Mouse (Mus musculus): ENCODE results near the gene Gm10401.
A peak's percentile ranks its signal among the peaks of the same experiment; 100 is the strongest.

Gene Gm10401

DNA sequence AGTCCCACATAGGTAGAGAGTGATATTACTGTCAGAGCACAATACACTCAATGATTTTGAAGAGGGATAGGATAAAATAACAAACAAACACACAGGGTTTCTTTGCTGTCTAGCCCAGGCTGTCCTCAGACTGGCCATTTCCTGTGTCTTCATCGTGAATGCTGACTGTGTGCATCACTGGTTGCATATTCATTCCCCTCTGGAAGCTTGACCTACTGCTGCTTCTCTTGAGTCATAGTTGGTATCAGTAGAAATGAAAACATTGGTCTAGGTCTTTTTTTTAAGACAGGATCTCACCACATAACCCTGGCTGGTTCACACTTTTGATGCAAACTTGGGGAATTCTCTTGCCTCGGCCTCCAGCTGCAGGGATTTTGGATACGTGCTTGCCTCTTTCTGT is 28.5 kb downstream of the Gm10401 start:
- no peak for DNase-seq

DNA sequence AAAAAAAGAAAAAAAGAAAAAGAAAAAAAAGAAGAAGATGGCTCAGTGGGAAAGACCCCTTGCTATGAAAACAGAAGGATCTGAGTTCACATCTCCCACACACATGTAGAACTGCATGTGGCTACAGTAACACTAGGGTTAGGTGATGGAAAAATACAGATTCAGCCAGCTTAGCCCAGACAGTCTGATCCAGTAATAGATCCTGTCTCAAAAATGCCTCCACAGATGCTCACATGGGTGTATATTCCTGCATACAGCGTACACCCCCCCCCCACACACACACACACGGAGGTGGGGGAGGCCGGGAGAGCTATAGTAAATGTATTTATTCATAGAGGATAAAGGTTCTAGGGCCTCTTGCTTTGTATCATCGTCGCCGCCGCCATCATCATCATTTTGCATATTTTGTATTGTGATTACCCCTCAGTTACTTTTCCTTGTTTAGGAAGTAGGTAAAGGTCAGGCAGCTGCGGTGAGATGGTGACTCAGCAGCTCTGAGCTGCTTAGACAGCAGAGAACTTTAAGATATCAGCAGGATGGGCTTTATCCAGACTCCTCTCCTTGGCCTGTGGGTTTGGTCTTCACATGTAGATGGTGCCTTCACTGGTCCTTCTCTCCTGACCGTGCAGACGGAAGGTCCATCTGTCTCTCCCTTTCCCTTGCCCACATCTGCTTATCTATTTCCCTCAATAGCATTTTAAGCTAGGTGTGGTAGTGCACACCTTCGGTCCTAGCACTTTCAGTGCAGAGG is 29.2 kb downstream of the Gm10401 start:
- DNase-seq = no peak

DNA sequence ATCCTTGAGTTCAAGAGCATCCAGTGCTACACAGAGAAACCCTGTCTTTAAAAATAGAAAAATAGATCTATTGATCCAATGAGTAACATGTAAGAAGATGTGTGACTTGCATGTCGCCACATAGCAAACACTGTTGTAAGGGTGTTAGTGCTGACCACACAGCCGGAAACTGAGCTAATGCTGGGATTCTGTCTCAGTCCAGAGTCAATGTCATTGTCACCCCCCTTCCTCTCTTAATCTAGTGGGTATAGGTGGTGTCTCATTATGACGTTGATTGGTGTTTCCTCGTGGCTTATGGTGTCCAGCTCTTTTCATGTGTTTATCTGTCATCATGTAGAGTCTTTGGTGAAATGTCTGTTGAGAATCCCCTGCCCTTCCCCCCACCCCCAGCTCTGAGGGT is 31.9 kb downstream of the Gm10401 start:
- DNase-seq = no peak

DNA sequence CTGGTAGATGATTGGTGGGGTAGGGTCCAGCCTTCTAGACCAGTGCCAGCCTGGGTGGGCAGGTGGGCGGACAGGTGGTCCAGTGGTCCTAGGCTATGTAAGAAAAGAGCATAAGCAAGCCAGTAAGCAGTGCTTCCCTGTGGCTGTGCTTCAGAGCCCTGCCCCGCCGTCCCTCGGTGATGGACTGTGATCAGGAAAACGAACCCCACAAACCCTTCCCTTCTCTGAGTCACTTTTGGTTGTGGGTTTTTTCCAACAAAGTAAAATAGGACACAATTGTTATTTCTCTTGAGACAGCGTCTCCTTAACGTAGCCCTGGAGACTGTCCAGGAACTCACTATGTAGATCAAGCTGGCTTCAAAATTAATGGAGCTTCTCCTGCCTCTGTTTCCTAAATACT is 34.7 kb downstream of the Gm10401 start:
- DNase-seq = no peak

DNA sequence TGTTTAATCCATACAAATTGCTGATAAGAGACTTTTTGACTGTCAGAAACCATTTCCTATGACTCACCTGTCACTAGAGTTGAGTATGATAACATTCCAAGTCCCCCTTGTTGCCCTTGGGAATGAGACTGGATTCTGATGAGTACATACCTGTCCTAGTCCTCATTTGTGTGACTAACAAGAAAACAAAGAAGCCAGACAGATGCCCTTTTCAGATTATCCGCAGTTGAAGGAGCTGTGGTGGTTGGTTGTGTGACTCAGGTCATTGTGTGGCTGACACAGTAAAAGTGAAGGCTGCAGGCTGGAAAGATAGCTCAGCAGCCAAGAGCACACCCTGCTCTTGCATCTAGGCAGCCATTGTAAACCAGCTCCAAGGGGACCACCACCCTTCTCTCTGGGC is 35.5 kb downstream of the Gm10401 start:
- DNase-seq = no peak

DNA sequence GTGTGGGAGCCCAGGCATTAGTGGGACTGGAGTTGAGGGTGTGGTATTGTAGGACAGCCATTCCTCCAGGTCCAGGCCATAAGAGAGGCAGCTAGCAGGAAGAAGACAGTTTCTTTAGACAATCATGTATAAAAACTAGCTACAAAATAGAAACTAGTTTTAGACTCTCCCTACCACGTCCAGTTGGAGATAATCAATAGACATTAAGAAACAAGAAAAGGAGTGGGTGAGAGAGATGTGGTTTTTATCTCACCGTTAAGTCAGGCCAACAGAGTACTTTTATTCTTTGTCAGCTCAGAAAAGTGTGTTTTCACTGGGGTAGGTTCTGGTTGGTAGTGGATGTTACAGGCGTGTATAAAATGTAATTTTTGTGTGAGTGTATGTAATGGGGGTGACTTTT is 37.1 kb downstream of the Gm10401 start:
- no peak for DNase-seq

DNA sequence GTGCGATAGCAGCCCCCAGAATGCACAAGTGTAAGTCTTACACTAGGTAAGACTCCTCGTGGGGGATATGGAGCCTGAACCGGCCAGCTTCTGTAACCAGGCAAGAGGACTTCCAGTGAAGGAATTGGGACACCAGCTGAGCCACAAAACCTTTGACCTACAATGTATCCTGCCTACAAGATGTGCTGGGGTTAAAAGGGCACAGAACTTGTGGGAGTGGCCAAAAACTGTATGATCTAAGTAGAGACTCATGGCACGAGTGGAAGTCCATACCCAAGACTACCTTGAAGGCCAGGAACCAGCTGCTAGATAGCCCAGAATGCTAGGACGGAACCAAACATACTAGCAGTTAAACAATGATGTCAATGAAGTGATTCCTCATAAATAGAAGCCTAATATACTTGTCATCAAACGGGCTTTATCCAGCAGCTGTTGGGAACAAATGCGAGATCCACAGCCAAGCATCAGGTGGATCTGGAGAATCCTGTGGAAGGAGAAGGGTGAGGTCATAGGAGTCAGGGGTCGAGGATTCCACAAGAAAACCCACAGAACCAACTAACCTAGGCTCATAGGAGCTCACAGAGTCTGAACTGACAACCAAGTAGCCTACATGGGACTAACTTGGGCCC is 37.9 kb downstream of the Gm10401 start:
- DNase-seq = no peak

DNA sequence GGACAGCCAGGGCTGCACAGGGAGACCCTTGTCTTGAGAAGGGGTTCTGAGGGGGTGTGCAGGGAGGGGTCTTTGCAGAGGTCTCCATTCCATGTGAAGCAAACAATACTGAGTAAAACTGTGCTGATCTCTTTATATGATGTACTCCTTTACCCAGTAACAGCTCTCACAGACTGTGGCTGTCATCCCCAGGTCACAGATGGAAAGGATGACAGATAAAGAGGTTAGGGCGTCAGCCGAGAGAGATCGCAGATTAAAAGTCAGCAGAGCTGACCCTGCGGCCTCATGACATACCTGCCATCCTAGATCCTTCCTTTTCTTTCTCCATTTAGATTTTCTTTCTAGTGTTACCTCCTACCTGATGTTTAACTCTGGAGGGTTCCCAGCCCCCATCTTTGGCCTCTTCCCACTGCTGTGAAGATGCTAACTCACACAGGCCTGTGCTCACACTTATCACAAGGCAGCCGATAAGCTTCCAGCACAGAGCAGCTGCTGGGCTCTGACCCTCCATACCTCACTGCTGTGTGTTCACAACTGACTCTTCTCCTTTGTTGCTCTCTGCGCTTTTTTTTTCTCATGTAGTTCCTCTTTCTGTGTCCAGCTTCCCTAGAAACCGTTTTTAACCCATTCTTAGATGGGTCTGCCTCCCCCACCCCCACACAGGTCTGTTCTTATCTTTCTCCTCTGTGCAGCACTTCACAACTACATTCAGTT is 39.4 kb downstream of the Gm10401 start:
- no peak for DNase-seq

DNA sequence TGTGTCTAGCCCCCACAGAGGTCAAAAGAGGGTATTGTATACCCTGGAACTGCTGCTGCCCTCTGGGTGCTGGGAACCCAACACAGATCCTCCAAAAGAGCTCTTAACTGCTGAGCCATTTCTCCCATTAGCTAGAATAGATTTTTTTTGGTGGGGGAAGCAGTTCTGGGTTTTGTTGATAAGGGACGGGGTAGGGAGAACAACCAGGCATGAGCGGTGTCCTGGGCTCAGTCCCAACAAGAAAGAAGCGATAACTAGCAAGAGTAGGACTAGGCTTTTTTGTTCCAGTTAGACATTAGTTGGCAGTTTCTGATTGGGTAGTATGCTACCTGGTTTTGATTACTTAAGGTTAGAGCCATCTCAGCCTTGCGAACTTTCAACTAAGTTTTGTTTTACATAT is 40.9 kb downstream of the Gm10401 start:
- DNase-seq = no peak

DNA sequence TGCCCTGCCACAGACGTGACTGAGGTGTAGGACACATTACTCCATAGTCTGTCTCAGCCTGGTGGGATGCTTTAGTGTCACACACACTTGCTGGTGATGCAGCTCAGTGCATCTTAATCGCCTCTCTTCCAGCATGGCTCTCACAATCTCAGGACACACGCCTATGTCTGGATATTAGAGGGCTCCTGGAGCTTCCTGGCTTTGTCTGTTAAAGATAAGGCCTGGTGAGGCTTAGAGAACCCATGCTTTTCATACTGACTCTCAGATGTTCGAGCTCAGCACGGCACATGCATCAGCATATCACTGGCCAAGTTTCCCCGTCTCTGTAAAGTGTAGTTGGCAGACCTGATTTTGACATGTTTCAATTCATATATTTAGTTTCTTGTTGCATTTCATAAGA is 42.7 kb downstream of the Gm10401 start:
- DNase-seq = no peak

DNA sequence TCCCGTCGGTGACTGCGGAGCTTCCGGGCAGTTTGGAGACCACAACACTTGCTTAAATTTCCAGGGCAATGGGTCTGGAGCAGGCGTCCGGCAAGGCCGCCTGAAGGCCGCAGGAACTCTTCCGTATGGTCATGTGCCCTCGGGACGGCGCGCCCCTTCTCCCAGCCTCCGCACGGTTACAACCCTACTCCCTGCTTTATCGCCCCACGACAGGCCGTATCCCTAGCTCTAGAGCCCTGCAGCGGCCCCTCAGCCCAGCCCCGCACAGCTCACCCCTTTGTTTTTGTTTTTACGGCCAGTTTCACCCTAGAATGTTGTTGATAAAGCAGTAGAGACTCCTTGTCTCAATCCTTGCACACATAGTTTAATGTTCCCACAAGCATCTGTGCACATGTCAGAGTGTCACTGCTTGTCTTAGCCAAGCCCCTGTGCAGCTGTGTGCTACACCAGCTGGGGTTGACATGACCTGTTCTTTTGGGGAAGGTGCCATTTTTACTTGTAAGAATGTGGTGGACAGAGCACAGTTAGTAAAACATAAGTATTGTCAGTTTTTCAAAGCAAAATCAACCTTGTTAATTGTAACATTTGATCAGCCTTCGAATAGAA is 44.2 kb downstream of the Gm10401 start:
- no peak for DNase-seq

DNA sequence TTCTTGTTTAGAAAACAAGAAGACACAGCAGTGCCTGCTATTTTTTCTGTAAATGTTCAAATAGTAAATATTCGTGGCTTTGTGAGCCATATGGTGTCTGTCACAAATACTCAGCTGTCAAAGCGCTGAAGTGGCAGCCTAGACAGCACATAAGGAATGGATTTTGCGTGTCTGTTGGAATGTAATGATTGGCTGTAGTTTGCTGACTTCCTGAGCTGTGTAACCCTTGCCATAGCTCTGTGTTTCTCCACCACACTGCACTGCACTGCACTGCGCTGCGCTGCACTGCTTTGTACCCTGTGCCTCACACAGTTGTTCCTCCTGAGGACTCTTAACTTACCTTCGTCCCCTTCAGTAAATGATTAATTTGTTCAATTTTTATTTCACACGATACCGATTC is 45.5 kb downstream of the Gm10401 start:
- DNase-seq = peak; percentile 34 to 46

DNA sequence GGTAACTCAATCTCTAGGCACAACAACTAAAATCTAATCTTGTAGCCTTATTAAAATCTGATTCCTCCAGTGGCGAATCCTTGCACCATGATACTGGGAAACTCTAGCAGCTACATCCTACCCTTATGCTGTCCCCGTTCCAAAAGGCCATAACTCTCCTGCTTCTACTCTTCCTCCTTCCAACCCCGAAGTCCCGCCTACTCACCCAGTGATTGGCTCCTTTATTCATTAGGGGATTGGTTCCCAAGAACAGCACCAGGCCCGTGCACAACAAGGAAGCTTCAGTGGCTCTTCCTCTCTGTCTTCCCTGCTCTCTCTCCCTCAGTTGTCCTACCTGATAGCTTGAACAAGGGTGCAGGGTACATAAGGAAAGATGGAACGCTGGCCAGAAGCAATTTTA is 47.3 kb downstream of the Gm10401 start:
- DNase-seq = no peak

DNA sequence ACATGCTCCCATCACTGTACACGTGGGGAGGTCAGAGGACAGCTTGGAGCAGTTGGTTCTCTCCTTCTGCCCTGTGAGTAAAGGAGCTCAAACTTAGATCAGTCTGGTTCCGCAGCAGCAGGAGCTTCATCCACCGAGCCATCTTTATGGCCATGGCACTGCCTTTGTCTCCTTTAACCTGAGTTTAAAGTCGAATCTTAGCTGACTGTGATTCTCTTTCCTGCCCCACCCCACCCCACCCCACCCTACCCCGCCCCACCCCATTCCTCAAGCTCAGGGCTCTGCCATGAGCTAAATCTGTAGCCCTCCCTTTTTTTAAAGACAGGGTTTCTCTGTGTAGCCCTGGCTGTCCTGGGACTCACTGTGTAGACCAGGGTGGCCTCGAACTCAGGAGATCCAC is 48.4 kb downstream of the Gm10401 start:
- DNase-seq = no peak
